Mouse (Mus musculus) MEL (cell line): ENCODE results near the gene S1pr4. TPM values are rescaled to one million over a fixed set of nuclear protein-coding genes. Genes with fewer than 3 reads are reported as not detected.
A peak's percentile ranks its signal among the peaks of the same experiment; 100 is the strongest.

ENCODE experiments used
- DNase-seq: peaks from one replicate; pipeline ENCODE4 v3.0.0; 2011; ENCODE audit warnings: low read depth, low spot score
- H3K27ac ChIP-seq: 2 replicates; pipeline ENCODE4 v1.5.1; 2012; ENCODE audit warnings: low read depth, mild to moderate bottlenecking, control low read depth, low read length, moderate library complexity; ENCODE audit not compliant: control insufficient read depth
- H3K27me3 ChIP-seq, 2 experiments: fragments of 150-350 bp in 1 of 2; sonication (generic) in 1 of 2; 2 replicates each; pipeline ENCODE4 v1.6.1; 2012; ENCODE audit warnings: low read length in 2 of 2, mild to moderate bottlenecking in 2 of 2, improper control_type of control experiment in 1 of 2, moderate library complexity in 1 of 2; ENCODE audit not compliant: insufficient read depth in 2 of 2, control insufficient read depth in 1 of 2
- H3K36me3 ChIP-seq, 2 experiments: 2 replicates each; pipeline ENCODE4 v1.6.1; 2012 to 2014; ENCODE audit warnings: low read length in 2 of 2, improper control_type of control experiment in 1 of 2, inconsistent platforms in 1 of 2, mild to moderate bottlenecking in 1 of 2; ENCODE audit not compliant: insufficient read depth in 2 of 2, control insufficient read depth in 1 of 2
- H3K4me1 ChIP-seq, 2 experiments: fragments of 150-350 bp in 1 of 2; sonication (generic) in 1 of 2; 2 replicates each; pipeline ENCODE4 v1.6.1; 2012; ENCODE audit warnings: low read length in 2 of 2, improper control_type of control experiment in 1 of 2, mild to moderate bottlenecking in 1 of 2; ENCODE audit not compliant: insufficient read depth in 2 of 2, control insufficient read depth in 1 of 2
- H3K4me3 ChIP-seq, 2 experiments: fragments of 150-350 bp in 1 of 2; sonication (generic) in 1 of 2; 2 replicates each; pipeline ENCODE4 v1.5.1; 2012; ENCODE audit warnings: low read depth in 2 of 2, low read length in 2 of 2, mild to moderate bottlenecking in 2 of 2, moderate library complexity in 2 of 2, control low read depth in 1 of 2, improper control_type of control experiment in 1 of 2; ENCODE audit not compliant: control insufficient read depth in 1 of 2, insufficient read depth in 1 of 2
- H3K79me2 ChIP-seq: 2 replicates; pipeline ENCODE4 v1.6.1; 2012; ENCODE audit warnings: mild to moderate bottlenecking, low read length, moderate library complexity; ENCODE audit not compliant: control insufficient read depth, poor library complexity, insufficient read depth
- H3K9ac ChIP-seq: 2 replicates; pipeline ENCODE4 v1.6.1; 2012; ENCODE audit warnings: low read depth, mild to moderate bottlenecking, control low read depth, low read length, moderate library complexity; ENCODE audit not compliant: control insufficient read depth, poor library complexity, severe bottlenecking
- H3K9me3 ChIP-seq: fragments of 150-350 bp; sonication (generic); replicated peaks from 2 replicates; pipeline ENCODE4 v1.6.1; 2012; ENCODE audit warnings: mild to moderate bottlenecking, low read length, improper control_type of control experiment, moderate library complexity; ENCODE audit not compliant: insufficient read depth
- CTCF ChIP-seq, 3 experiments: IDR thresholded peaks in 2 of 3; conservative IDR thresholded peaks in 1 of 3; 2 replicates each; pipeline ENCODE4 v1.5.1; 2011 to 2012; ENCODE audit warnings: low read length in 3 of 3, low read depth in 2 of 3, mild to moderate bottlenecking in 2 of 3, improper control_type of control experiment in 1 of 3, inconsistent platforms in 1 of 3, mixed read lengths in 1 of 3, moderate library complexity in 1 of 3; ENCODE audit not compliant: control insufficient read depth in 1 of 3, insufficient read depth in 1 of 3, poor library complexity in 1 of 3, severe bottlenecking in 1 of 3
- E2F4 ChIP-seq: IDR thresholded peaks from 2 replicates; pipeline ENCODE4 v1.6.1; 2011; ENCODE audit warnings: low read depth, low read length, improper control_type of control experiment, borderline replicate concordance
- ELF1 ChIP-seq: IDR thresholded peaks from 2 replicates; pipeline ENCODE4 v1.6.1; 2014; ENCODE audit warnings: low read depth, mild to moderate bottlenecking, inconsistent platforms, low read length, improper control_type of control experiment, moderate library complexity
- EP300 ChIP-seq, 2 experiments: IDR thresholded peaks; 2 replicates each; pipeline ENCODE4 v1.6.1; 2011; ENCODE audit warnings: improper control_type of control experiment in 2 of 2, low read length in 2 of 2, low read depth in 1 of 2, mild to moderate bottlenecking in 1 of 2
- ETS1 ChIP-seq: IDR thresholded peaks from 2 replicates; pipeline ENCODE4 v1.6.1; 2012; ENCODE audit warnings: low read depth, mild to moderate bottlenecking, inconsistent platforms, low read length, improper control_type of control experiment, moderate library complexity
- GATA1 ChIP-seq: IDR thresholded peaks from 2 replicates; pipeline ENCODE4 v1.6.1; 2011; ENCODE audit warnings: low read depth, low read length, improper control_type of control experiment
- JUND ChIP-seq: IDR thresholded peaks from 2 replicates; pipeline ENCODE4 v1.6.1; 2011; ENCODE audit warnings: low read depth, mild to moderate bottlenecking, improper control_type of control experiment, low read length
- MAX ChIP-seq: IDR thresholded peaks from 2 replicates; pipeline ENCODE4 v1.6.1; 2011; ENCODE audit warnings: low read length, improper control_type of control experiment
- MAZ ChIP-seq: IDR thresholded peaks from 2 replicates; pipeline ENCODE4 v1.6.1; 2012; ENCODE audit warnings: low read depth, mild to moderate bottlenecking, inconsistent platforms, low read length, improper control_type of control experiment
- MEF2A ChIP-seq: IDR thresholded peaks from 2 replicates; pipeline ENCODE4 v1.6.1; 2014; ENCODE audit warnings: low read depth, mild to moderate bottlenecking, inconsistent platforms, low read length, improper control_type of control experiment; ENCODE audit not compliant: poor library complexity, insufficient replicate concordance, severe bottlenecking; ENCODE audit errors: extremely low read depth
- MYB ChIP-seq: IDR thresholded peaks from 2 replicates; pipeline ENCODE4 v1.6.1; 2011; ENCODE audit warnings: mild to moderate bottlenecking, low read depth, low read length, improper control_type of control experiment
- NELFE ChIP-seq: IDR thresholded peaks from 2 replicates; pipeline ENCODE4 v1.6.1; 2011; ENCODE audit warnings: low read depth, low read length, improper control_type of control experiment
- NRF1 ChIP-seq: IDR thresholded peaks from 2 replicates; pipeline ENCODE4 v1.6.1; 2014; ENCODE audit warnings: low read depth, mild to moderate bottlenecking, inconsistent platforms, low read length, improper control_type of control experiment, moderate library complexity; ENCODE audit not compliant: poor library complexity, insufficient read depth, severe bottlenecking
- POLR2A ChIP-seq, 2 experiments: IDR thresholded peaks; 2 replicates each; pipeline ENCODE4 v1.6.1; 2011 to 2012; ENCODE audit warnings: low read length in 2 of 2, mild to moderate bottlenecking in 2 of 2, control low read depth in 1 of 2, improper control_type of control experiment in 1 of 2, low read depth in 1 of 2, moderate library complexity in 1 of 2; ENCODE audit not compliant: control insufficient read depth in 1 of 2, insufficient read depth in 1 of 2, poor library complexity in 1 of 2
- POLR2AphosphoS2 ChIP-seq: IDR thresholded peaks from 2 replicates; pipeline ENCODE4 v1.6.1; 2011; ENCODE audit warnings: low read length, improper control_type of control experiment
- RAD21 ChIP-seq: IDR thresholded peaks from 2 replicates; pipeline ENCODE4 v1.6.1; 2011; ENCODE audit warnings: mild to moderate bottlenecking, low read depth, low read length, improper control_type of control experiment
- SMC3 ChIP-seq: IDR thresholded peaks from 2 replicates; pipeline ENCODE4 v1.6.1; 2011; ENCODE audit warnings: low read depth, low read length, improper control_type of control experiment
- USF1 ChIP-seq: IDR thresholded peaks from 2 replicates; pipeline ENCODE4 v1.6.1; 2014; ENCODE audit warnings: low read depth, mild to moderate bottlenecking, inconsistent platforms, low read length, improper control_type of control experiment, moderate library complexity
- ZMIZ1 ChIP-seq: IDR thresholded peaks from 2 replicates; pipeline ENCODE4 v1.6.1; 2012; ENCODE audit warnings: low read depth, mild to moderate bottlenecking, inconsistent platforms, low read length, improper control_type of control experiment, moderate library complexity
- polyA plus RNA-seq, 2 experiments: library from polyadenylated mRNA; stranded (reverse) in 1 of 2; unstranded in 1 of 2; fragments of >175 nt in 1 of 2; fragments of >200 nt in 1 of 2; gene quantifications; 2 replicates each; pipeline versions ENCODE4 v1.2.1 to v1.2.4; 2012; ENCODE audit warnings: low replicate concordance in 2 of 2, low read depth in 1 of 2; ENCODE audit not compliant: insufficient read length in 2 of 2, insufficient read depth in 1 of 2, missing spikeins in 1 of 2
- total RNA-seq: library from RNA; depleted of rRNA; stranded (reverse); fragments of 300-350 nt; gene quantifications from 2 replicates; pipeline ENCODE4 v1.2.3, GENCODE M21; 2012

S1pr4 gene
- total and polyA plus RNA-seq, 3 experiments, result 1.6 to 2.1 TPM; not detected in 1

DNA sequence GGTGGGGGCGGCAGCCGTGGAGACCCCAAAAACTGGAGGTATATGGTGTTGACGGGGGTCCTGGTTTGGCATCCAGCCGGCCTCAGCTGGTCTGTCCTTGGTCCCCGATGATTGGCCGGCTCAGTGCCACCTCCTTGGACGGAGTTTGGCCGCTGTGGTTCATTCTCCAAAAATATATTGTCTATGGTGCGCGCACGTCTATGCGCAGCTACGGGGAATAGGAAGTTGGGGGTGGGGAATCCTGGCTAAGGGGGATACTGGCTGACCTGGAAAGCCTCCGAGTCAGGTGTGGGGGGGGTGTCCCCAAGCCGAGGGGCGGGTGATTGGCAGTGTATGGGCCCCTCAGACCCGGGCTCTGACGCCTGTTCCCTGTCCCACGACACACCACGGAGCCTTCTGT is 39.5 kb downstream of the S1pr4 start:
- peaks cover 4 to 32% of the 10 kb centered on the region in 2 experiments for H3K4me1 ChIP-seq
- H3K9ac ChIP-seq, result no peak overlapping the region
- no peak overlapping the region for H3K27ac ChIP-seq
- H3K4me3 ChIP-seq, result peak overlapping the region; percentile 25 to 47; a peak in 2 of 4 replicates
- peaks cover 0 to 3% of the 10 kb centered on the region in 2 experiments; a peak in 2 of 4 replicates for H3K36me3 ChIP-seq
- H3K79me2 ChIP-seq, result no peaks in the 10 kb centered on the region
- DNase-seq, result no peak
- no peaks in the 10 kb centered on the region for H3K9me3 ChIP-seq
- no peaks in the 10 kb centered on the region; a peak in 2 of 4 replicates for H3K27me3 ChIP-seq
- TF ChIP-seq POLR2A (IDR thresholded peaks at IDR 0.05; ENCODE audit: control insufficient read depth in 1 of 2, insufficient read depth in 1 of 2, low read depth in 1 of 2, low read length in 2 of 2, poor library complexity in 1 of 2), result no peak
- TF ChIP-seq NRF1, result peak; percentile 45; the same call in 1 of the 2 replicates

- Histone ChIP-seq H3K27ac (no peak overlapping the region), H3K4me3 (no peak overlapping the region), H3K36me3 (peaks cover 0 to 3% of the 10 kb centered on the region in 2 experiments; a peak in 2 of 4 replicates), H3K9me3 (no peaks in the 10 kb centered on the region), H3K9ac (no peak overlapping the region), H3K79me2 (no peaks in the 10 kb centered on the region), H3K4me1 (peaks cover 3 to 26% of the 10 kb centered on the region in 2 experiments), H3K27me3 (peaks cover 0 to 2% of the 10 kb centered on the region in 2 experiments; a peak in 2 of 4 replicates)
- TF ChIP-seq E2F4 (no peak), JUND (no peak), EP300 (IDR thresholded peaks at IDR 0.05; ENCODE audit: low read depth in 1 of 2, low read length in 2 of 2) (no peak), RAD21 (no peak), ELF1 (no peak), MAZ (no peak), SMC3 (no peak), ETS1 (no peak), GATA1 (no peak), NELFE (no peak), CTCF (IDR thresholded peaks at IDR 0.05 in 2 of 3, conservative IDR thresholded peaks at IDR 0.05 in 1 of 3; ENCODE audit: control insufficient read depth in 1 of 3, insufficient read depth in 1 of 3, low read depth in 2 of 3, low read length in 3 of 3, poor library complexity in 1 of 3, severe bottlenecking in 1 of 3) (no peak), ZMIZ1 (no peak), POLR2A (IDR thresholded peaks at IDR 0.05; ENCODE audit: control insufficient read depth in 1 of 2, insufficient read depth in 1 of 2, low read depth in 1 of 2, low read length in 2 of 2, poor library complexity in 1 of 2) (no peak), USF1 (no peak), MYB (no peak), POLR2AphosphoS2 (no peak), MAX (no peak), MEF2A (no peak)
- no peak for DNase-seq
Observed at GRCm38 (mm10) chr10:81459399-81459798, 40.5 kb downstream of the S1pr4 start.
